Mouse (Mus musculus) liver, postnatal 0 days (tissue): ENCODE measurements at regions not wholly inside any gene's neighbourhood (a gene's known extent, or its start where the extent isn't known, plus 50 kb on each side); places are given as distances from the start of the nearest gene placed in this dataset.

Source experiments
- CTCF ChIP-seq: sonication (generic); IDR thresholded peaks from 2 replicates; pipeline ENCODE4 v1.5.1; 2016; ENCODE audit warnings: antibody characterized with exemption, low read depth
- EP300 ChIP-seq: IDR thresholded peaks from 2 replicates; pipeline ENCODE4 v1.6.1; 2016; ENCODE audit warnings: antibody characterized with exemption, low read depth, mild to moderate bottlenecking

DNA sequence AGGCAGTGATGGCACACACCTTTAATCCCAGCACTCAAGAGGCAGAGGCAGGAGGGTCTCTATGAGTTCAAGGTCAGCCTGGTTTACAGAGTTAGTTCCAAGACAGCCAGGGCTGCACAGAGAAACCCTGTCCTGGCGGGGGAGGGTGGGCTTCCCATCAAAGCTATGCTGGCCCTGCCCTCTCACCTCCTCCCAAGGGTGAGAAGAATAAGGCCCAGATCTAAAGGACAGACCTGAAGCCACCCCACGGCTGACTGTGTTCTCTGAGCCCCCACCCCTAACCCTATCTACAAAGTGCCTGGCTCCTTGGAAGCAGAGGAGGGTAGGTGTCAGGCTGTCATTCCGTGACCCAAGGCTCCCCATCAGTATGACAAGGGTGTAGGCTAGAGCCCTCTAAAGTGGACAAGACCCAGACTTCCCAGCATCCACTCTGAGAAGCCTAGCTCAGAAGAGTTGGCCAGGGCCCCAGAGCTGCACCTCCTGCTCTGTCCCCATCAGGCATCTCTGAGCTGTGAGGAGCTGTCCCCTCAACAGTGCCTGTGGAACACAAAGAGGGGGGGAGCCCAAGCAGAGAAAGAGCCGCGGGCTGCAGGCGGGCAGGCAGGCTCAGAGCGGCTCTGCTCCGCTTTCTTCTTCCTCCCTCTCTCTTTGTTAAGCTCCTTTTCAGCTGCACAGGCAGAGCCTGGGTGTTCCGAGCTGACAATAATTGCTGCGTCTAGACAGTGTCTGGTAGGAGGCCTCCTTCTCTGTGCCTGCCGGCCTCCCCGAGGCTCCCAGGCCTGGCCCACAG, 81.8 kb downstream of the 1700001O22Rik start:
- no peak for TF ChIP-seq CTCF
- TF ChIP-seq EP300: no peak
